10 mouse cellular contexts compared by ENCODE assay signal in genomic region chr2:31263039-31263461, GRCm38 (mm10). TPM values are rescaled to one million over a fixed set of nuclear protein-coding genes. Genes with fewer than 3 reads are reported as not detected.
A peak's percentile ranks its signal among the peaks of the same experiment; 100 is the strongest.
DNase-seq lines count a peak whose midpoint lies in the region; ATAC-seq lines count a peak whose summit lies in the region.
"Had no signal": no experiment of that assay in that cellular context is flagged by ENCODE, and none has a peak within 500 bp of the region (broad histone marks: within the 10 kb centered on the region; RNA-seq: fewer than 3 reads in every experiment).

No protein-coding gene starts in this region.

- DNase-seq in layer of hippocampus, adult 11-12 months (ENCODE audit: low spot score) = peak; percentile 67
- DNase-seq in layer of hippocampus, postnatal 25 days (ENCODE audit: extremely low spot score in 1 of 2, low spot score in 1 of 2) = no peak
- no peak for DNase-seq in hindbrain, embryonic 10.5 days (ENCODE audit: low spot score)
- no peak for DNase-seq in ovary, adult 18-20 months (ENCODE audit: low spot score)
- no peak for DNase-seq in adrenal gland, postnatal 14 days
- no peak for DNase-seq in adrenal gland, postnatal 36 days

- H3K4me1 ChIP-seq in embryonic facial prominence, embryonic 15.5 days = peaks cover 74% of the 10 kb centered on the region
- H3K4me1 ChIP-seq in hindbrain, embryonic 10.5 days (replicated peaks) = peaks cover 83% of the 10 kb centered on the region
- peaks cover 69% of the 10 kb centered on the region for H3K4me1 ChIP-seq in midbrain, embryonic 16.5 days (ENCODE audit: control insufficient read depth, insufficient read depth, low read length)

- 64% methylated on average over 8 of the region's 8 CpGs for WGBS in embryonic facial prominence, embryonic 15.5 days
- WGBS in hindbrain, embryonic 10.5 days = 80% methylated on average over 8 of the region's 8 CpGs
- 79% methylated on average over 8 of the region's 8 CpGs for WGBS in midbrain, embryonic 16.5 days

- no peaks in the 10 kb centered on the region for H3K36me3 ChIP-seq in embryonic facial prominence, embryonic 15.5 days
- H3K36me3 ChIP-seq in hindbrain, embryonic 10.5 days = peaks cover 17% of the 10 kb centered on the region; the same call in 1 of the 2 replicates
- H3K36me3 ChIP-seq in midbrain, embryonic 16.5 days (ENCODE audit: control insufficient read depth, insufficient read depth, low read length) = no peaks in the 10 kb centered on the region

- no peaks in the 10 kb centered on the region for H3K9me3 ChIP-seq in embryonic facial prominence, embryonic 15.5 days (replicated peaks)
- no peaks in the 10 kb centered on the region for H3K9me3 ChIP-seq in hindbrain, embryonic 10.5 days
- no peaks in the 10 kb centered on the region for H3K9me3 ChIP-seq in midbrain, embryonic 16.5 days (replicated peaks; ENCODE audit: control insufficient read depth, low read length, poor library complexity, severe bottlenecking)

- H3K27me3 ChIP-seq in embryonic facial prominence, embryonic 15.5 days = no peaks in the 10 kb centered on the region
- no peaks in the 10 kb centered on the region for H3K27me3 ChIP-seq in hindbrain, embryonic 10.5 days (ENCODE audit: insufficient read depth, poor library complexity, severe bottlenecking)
- H3K27me3 ChIP-seq in midbrain, embryonic 16.5 days (ENCODE audit: control insufficient read depth, insufficient read depth, low read depth, low read length) = no peaks in the 10 kb centered on the region
- H3K27me3 ChIP-seq: Patski had no signal

- H3K27ac ChIP-seq in embryonic facial prominence, embryonic 15.5 days (replicated peaks) = peak overlapping the region; percentile 89
- peak overlapping the region; percentile 50; the same call in 1 of the 2 replicates for H3K27ac ChIP-seq in hindbrain, embryonic 10.5 days
- peak overlapping the region; percentile 69 for H3K27ac ChIP-seq in midbrain, embryonic 16.5 days (ENCODE audit: low read length)
- H3K27ac ChIP-seq: macrophage had no signal

- no peak for ATAC-seq in embryonic facial prominence, embryonic 15.5 days (ENCODE audit: insufficient number of reproducible peaks, low FRiP score, low TSS enrichment, low read depth)
- ATAC-seq in midbrain, embryonic 16.5 days = 0 out of 2 replicates have a peak, but pooled peaks have one; percentile 13
- ATAC-seq: Patski had no signal

- H3K4me3 ChIP-seq in embryonic facial prominence, embryonic 15.5 days (replicated peaks) = no peak overlapping the region
- no peak overlapping the region for H3K4me3 ChIP-seq in hindbrain, embryonic 10.5 days
- H3K4me3 ChIP-seq in midbrain, embryonic 16.5 days (ENCODE audit: low read depth, low read length) = no peak overlapping the region

- H3K9ac ChIP-seq in embryonic facial prominence, embryonic 15.5 days = no peak overlapping the region
- H3K9ac ChIP-seq in midbrain, embryonic 16.5 days (ENCODE audit: low read depth, low read length) = no peak overlapping the region

- H3K4me2 ChIP-seq in embryonic facial prominence, embryonic 15.5 days (replicated peaks) = no peak overlapping the region
- H3K4me2 ChIP-seq in midbrain, embryonic 16.5 days (ENCODE audit: low read length) = no peak overlapping the region

RNA-seq across cellular contexts. Expression of gene Ncs1, which starts 17.4 kb away (rescaled TPM):
- 100 to 1,000 TPM; 259 to 284 TPM for total RNA-seq in layer of hippocampus, postnatal 25 days (2021)
- 39.5 and 40.3 TPM in 2 replicates for polyA plus RNA-seq in embryonic facial prominence, embryonic 15.5 days (2015; fragmentation: Nextera tagmentation; extraction: Ambion mirVana)
- polyA plus RNA-seq in hindbrain, embryonic 10.5 days (2016; fragmentation: Nextera tagmentation; extraction: Ambion mirVana) = 49.7 and 65.9 TPM in 2 replicates
- 148 and 164 TPM in 2 replicates for polyA plus RNA-seq in midbrain, embryonic 16.5 days (2015; fragmentation: Nextera tagmentation; extraction: Ambion mirVana)
- total RNA-seq in adrenal gland, postnatal 14 days (2021) = 3.4 and 4.2 TPM in 2 replicates
- 1 to 10 TPM; 3.9 to 7.8 TPM for total RNA-seq in adrenal gland, postnatal 36 days (2021)

RNA-seq across cellular contexts. Expression of gene Hmcn2, which starts 51.2 kb away (rescaled TPM):
- under 1 TPM; 0.25 to 0.49 TPM for total RNA-seq in layer of hippocampus, postnatal 25 days (2021)
- polyA plus RNA-seq in embryonic facial prominence, embryonic 15.5 days (2015; fragmentation: Nextera tagmentation; extraction: Ambion mirVana) = 0.47 and 0.53 TPM in 2 replicates
- 0.21 TPM in 1 of 2 replicates, not detected in the other for polyA plus RNA-seq in hindbrain, embryonic 10.5 days (2016; fragmentation: Nextera tagmentation; extraction: Ambion mirVana)
- 0.16 and 0.18 TPM in 2 replicates for polyA plus RNA-seq in midbrain, embryonic 16.5 days (2015; fragmentation: Nextera tagmentation; extraction: Ambion mirVana)
- total RNA-seq in adrenal gland, postnatal 14 days (2021) = 4.3 and 5.8 TPM in 2 replicates
- 1 to 10 TPM; 1.7 to 1.9 TPM for total RNA-seq in adrenal gland, postnatal 36 days (2021)
- polyA plus RNA-seq: macrophage had no signal

Comparison
In these comparisons a context has a peak if more than half of its experiments do, and no peak if none do; other contexts are left out.
1. RNA of gene Ncs1, which starts 17.4 kb away (total RNA-seq): 259 to 284 TPM in layer of hippocampus, postnatal 25 days; 3.9 to 7.8 TPM in adrenal gland, postnatal 36 days and 3.4 to 4.2 TPM in adrenal gland, postnatal 14 days; every median in the first group is over 10 times any median in the second.
2. Peak in every context shown above with its lines, with median percentiles within 50 percentile points of each other: H3K27ac ChIP-seq.